Mouse (Mus musculus) retina, postnatal 7 days (tissue): Measurements from ENCODE around the gene Timm8a2.
"Not testable (repeated sequence)": the region's sequence is repeated elsewhere in the genome, so short reads cannot be mapped to it uniquely, and the experiment has no call there.

Experiments used
- DNase-seq: peaks from one replicate; pipeline ENCODE4 v3.0.0-alpha.2; 2012; ENCODE audit warnings: low read depth, low spot score

Gene Timm8a2

DNA sequence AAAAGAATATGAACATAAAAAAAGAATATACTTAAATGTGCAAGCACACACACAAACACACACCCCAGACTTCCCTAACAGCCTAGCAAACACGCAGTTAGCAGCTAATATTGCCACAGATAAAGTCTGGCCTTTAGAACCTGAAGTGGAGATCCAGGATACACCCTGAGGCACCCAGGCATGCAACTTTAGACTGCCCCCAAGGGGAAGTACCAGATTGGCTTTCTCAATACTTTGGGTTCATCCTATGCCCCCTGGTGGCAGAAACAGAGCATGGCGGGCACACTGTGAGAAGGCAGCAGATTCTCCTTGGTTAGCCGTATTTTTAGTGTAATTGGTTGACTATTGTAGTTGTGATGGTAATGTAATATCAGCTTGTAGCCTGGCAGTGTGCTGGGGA, 26.2 kb downstream of the Timm8a2 start:
- peak; percentile 62 for DNase-seq

DNA sequence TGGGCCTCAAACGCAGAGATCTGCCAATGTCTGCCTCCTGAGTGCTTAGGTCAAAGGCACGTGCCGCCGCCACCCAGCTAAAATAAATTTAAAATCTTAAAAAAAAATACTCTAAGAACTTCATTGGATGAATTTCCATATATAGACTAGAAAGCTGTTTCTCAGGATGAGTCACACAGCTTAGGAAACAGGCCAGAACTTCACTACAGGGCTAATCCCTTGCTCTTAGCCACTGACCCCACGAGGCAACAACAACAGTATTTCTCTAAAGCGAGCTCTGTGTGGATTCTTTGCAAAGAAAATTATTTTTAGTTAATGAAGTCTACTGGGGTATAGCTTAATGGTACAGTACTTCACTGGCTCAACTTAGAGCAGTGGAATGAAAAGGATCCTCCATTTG, 26.9 kb downstream of the Timm8a2 start:
- DNase-seq: no peak

GRCm38 (mm10) chr14:122062411-122063090, 28.1 kb downstream of the Timm8a2 start:
- no peak for DNase-seq

DNA sequence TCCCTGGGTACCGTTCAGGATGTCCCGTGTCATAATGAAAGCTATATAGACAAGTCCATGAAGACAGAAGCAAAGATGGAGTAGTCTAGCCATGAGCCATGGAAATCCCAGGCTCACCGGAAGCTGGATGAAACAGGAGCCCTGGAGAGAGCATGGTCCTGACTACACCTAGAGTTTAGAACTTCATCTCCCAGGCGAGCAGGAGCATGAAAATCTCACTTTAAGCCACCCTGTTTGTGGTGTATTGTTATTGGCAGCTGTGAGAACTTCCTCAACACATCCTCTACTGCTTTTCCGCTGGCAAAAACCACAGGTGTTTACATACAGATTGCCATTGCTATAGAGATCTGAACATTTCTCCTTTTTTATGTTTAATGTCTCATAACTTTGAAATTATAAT, 29.1 kb downstream of the Timm8a2 start:
- DNase-seq: no peak

DNA sequence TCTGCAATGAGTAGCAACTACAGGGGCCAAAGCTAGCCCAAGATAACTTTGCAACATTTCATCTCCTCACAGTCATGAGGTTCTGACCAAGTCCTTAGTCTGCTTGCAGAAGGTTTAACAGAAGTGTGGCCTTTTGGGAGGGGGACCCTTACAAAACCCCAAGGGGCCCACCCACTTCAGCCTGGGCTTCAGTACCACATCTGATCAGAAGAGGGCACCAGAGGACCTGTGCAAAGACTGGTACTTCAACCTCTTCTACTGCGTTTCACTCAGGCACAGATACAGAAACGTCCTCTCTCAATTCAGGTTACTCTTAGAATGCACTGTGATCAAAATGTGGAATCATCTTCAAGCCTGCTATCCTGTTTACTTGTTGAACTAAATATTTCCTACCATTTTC, 30.0 kb downstream of the Timm8a2 start:
- DNase-seq: peak; percentile 46

DNA sequence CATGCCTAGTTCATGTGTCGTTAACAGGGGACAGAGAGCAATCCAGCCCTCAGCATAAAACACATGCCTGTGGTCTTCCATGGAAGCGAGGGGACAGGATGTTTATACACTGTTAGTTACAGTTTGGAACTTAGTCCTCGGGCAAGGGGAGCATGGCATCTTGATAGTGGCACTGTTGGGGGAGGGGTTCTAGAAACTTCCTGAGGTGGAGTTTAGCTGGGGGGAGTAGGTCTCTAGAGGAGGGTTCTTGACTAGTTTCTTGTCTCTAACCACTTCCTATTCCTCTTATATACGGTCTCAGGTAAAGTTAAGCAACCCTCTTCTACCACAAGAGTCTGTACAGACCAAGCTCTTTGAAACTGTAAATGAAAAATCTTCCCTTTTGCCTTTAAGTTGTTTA, 31.8 kb downstream of the Timm8a2 start:
- no peak for DNase-seq

DNA sequence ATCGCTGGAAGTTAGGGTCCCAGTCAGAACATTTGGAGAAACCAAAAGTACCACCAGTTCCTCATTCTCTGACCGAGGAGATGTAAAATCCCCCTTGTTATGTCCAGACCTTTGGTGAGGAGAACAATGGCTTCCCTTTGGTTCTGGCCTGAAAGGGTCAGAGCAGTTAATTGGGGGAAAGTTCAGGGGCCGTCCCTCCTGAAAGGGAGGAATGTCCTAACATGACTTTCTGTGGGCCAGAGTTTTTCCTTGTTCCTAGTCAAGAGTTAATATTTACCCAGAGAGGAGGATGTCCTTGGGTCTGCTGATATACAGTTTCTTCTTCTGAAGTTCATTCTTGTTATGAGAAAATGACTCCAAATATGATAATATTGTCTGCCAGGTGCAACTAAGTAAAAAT, 33.6 kb downstream of the Timm8a2 start:
- not testable (repeated sequence) for DNase-seq

- DNase-seq: no peak
Measured at GRCm38 (mm10) chr14:122068801-122069695, 34.6 kb downstream of the Timm8a2 start.

DNA sequence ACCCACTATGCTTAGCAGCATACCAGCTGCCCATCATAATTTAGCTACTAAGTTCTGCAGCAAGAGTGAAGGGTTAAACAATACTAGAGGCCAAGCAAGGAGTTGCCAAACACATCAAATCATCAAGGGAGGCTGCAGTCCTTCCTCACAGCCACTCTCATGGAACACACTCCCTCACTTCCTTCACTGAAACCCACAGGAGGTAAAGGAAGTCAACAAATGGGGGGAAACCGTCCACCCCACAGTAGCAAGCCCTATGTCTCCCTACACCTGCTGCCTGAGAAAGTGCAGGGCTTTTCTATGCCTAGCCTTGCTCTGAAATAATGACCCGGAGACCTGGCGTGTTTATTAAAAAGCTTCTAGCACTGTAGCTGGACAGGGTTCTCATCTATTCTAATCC, 35.5 kb downstream of the Timm8a2 start:
- DNase-seq: no peak

DNA sequence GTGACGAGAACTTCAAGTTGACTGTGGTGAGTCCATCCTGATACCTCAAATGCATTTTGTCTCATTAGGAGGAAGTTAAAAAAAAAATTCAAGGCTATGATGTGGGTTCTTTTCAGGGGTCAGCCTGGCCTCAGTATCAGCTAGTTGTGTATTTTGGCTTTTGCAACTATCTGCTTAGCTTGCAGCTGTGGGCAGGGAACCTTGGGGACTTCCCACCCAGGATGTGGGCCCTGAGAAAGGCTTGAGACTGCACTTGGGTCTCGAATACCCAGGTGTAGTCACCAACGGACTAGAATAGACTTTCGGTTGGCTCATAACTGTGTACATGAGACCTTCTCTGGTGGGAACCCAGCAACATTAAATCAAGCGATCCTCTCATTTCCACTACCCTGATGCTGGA, 38.9 kb downstream of the Timm8a2 start:
- no peak for DNase-seq

DNA sequence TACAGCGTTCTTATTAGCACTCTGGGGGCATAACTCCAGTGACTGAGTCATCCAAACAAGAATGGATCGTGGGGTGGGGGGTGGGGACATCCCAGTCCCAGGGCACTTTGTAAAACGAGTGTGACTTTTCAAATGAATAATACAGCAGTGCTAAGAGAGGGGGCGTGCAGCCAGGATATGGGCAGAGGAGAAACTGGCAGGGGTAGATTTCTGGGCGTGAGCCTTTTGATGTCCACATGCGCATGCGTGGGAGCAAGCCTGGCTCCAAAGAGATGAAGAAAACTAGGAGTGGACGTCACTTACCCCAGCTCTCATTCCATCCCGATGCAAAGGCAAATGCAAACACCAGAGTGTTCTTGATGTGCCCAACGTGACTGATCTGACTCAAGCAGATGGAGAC, 39.9 kb downstream of the Timm8a2 start:
- DNase-seq: no peak

- DNase-seq: no peak
Measured at GRCm38 (mm10) chr14:122075485-122076200, 41.2 kb downstream of the Timm8a2 start.

- no peak for DNase-seq
Measured at GRCm38 (mm10) chr14:122077017-122077416, 42.5 kb downstream of the Timm8a2 start.

DNA sequence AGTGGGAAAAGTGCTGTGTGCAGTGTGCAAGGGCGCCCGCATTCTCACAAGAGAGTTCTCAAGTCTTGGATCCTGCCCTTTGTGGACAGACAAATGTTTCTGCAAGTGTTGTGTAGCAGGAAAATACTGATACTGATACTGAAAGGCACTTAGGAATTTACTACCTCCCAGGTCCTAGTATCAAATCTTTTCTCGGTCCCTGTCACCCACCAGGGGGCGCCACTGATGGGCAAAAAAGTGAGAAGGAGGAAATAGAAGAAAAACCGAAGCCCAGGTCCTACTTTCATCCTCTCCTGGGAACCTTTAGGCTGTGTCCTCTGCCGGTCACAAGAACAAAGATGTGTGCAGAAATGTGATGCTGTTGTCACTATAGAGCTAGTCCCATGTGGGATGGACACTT, 45.0 kb downstream of the Timm8a2 start:
- no peak for DNase-seq

DNA sequence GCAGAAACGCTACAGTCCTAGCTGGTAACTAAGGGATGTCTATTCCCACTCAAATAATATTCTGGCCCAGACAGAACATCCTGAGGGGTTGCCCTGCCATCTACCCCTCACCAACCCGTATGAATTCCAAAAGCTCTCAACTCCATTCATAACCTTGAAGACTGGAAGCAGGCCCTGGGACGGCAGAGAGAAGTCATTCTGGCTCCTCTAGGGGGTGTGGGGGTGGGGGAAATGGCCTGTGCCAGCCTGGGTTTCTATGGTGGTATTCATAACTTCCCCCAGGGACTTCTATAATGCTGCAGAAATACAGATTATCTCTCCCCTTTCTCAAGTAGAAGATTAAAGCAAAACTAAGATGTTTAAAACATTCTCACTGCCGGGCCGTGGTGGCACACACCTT, 45.4 kb downstream of the Timm8a2 start:
- DNase-seq: no peak

DNA sequence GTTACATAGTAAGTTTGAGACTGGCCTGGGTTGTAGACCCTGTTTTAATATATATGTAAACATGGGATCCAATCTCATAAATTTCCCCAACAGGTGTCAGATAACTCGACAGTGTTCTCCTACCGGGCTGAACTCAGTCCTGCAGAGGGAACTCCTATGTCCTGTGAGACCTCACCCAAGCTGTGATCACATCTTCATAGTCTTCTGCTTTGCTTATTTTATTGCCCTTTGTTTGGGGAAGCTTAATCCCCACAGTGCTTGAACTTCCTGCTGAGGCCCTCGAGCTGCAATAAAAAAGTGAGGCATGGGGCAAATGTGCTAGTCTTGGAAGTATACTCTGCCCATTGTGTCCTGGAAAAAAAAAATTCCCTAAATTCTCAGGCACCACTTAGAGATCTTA, 46.8 kb downstream of the Timm8a2 start:
- no peak for DNase-seq

DNA sequence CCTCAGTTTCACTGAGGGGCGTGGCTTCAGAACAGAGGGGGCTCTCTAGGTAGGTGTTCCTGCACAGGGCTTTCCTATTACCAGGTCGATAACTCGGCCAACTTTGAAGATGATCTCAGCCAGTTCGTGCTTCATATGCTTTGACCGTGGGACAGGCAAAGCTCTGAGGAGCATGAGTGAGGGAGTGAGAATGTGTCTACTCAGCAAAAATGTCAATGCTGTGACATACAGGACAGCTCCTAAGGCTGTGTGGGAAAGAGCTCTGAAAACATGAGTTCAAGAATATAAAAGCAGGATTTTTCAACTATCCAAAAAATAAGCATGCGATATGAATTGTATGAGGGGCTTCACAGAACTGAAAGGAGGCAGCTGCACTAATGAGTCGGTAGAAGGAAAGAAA, 49.0 kb downstream of the Timm8a2 start:
- no peak for DNase-seq

- no peak for DNase-seq
Measured at GRCm38 (mm10) chr14:122087956-122088355, 53.5 kb downstream of the Timm8a2 start.
